Mouse (Mus musculus) urinary bladder, postnatal 25 days (tissue): ENCODE results near the gene Fam213a.
"Not testable (repeated sequence)": the region's sequence is repeated elsewhere in the genome, so short reads cannot be mapped to it uniquely, and the experiment has no call there.

Experiments used
- DNase-seq: peaks from one replicate; pipeline ENCODE4 v3.0.0; 2022; ENCODE audit warnings: low spot score

Fam213a gene

DNA sequence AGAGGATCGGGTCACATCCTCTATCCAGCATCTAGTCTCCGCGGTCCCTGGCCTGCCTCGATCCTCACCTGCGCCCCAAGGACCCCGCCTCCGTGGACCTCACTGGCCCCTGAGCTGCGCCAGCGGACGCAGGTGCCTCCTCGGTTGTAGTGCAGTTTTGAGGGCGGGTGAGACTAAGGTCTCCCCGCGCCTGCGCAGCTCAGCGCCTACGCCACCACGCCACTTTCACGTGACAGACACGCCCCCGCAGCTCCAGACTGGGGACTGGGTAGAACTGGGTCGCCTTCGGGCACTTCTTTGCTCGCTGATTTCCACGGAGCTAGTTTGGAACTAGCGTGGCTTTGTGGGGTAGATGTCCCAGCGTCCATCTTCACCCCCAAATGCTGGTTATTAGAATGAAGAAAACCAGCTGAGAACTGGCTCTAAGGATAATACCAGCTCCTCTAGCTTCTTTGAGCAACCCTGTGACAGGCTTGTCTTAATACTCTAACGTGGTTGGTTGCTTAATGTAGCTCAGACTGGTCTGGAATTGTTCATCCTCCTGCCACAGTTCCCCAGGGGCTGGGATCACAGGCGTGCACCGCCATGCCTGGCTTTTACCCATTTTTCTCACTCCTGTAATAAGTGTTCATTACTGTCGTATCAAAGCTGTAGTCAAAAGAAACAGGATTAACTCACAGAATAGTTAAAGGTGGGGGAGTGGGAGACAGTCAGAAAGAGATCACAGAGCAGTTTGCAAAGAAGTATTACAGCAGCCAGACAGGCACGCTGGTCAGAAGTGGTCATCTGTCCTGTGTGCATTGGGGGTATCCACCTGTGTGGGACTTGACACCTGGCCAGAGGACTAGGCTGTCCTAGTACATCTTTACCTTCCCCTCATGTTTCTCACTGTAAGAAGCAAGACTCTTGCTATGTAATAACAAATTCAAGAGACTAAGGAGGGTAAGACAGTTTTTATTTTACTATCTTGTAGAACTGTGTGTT lies at the start of gene Fam213a:
Fam213a (minus strand) TSS at position 159 of the 984 bp plus-strand sequence.
- DNase-seq, result peak; percentile 83

DNA sequence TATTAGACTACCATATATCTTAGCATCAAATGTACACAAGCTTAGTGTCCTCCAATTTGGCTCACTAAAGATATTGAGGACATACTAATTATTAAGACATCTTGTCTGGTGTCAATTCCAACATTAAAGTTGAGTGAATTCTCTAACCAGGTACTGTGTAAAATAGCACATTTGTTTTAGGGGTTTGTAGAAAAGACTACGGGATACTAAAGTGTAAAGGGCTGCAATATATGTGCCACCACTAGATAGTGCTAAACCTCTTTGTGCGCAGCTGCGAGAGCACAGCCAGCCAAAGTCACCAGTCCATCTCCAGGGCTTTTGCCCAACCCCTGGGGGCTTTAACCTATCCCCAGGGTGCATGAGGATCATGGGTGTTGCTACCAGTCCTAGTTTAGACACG lies 39.6 kb upstream of the Fam213a start:
- DNase-seq, result not testable (repeated sequence)

DNA sequence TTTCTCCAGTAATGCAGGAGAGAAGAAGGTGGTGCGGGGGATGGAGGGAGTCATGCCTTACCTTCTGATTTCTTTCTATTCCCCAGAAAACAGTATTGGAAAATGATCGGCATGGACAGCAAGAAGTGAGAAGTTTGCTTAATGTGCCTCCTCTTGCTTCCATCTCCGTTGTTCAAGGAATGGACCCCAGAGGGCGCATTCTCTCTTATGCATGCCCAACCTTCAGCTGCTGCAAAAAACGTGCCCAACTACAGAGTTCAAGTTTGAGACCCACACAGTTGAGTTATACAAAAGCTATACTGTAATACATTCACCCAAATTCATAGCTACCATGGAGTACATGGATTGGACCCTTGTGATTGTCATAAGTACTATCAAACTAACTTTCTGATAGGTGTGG lies 38.9 kb upstream of the Fam213a start:
- no peak for DNase-seq

DNA sequence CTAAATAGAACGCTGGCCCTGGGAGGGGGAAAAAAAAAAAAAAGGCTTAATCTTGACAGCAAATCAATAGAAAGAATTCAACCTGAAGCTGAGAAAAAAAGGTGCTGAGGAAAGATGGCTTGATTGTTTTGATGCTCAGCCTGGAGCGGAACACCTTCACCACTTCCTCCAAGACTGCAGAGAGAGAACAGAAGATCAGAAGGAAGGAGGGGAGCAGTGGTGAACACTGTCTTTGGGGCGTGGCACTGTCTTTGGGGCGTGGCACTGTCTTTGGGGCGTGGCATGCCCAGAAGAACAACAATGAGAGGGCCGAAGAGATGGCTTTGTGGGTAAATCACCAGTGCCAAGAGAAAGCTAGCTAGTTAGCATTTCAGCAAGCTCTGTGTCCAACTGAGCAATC lies 36.9 kb upstream of the Fam213a start:
- no peak for DNase-seq

DNA sequence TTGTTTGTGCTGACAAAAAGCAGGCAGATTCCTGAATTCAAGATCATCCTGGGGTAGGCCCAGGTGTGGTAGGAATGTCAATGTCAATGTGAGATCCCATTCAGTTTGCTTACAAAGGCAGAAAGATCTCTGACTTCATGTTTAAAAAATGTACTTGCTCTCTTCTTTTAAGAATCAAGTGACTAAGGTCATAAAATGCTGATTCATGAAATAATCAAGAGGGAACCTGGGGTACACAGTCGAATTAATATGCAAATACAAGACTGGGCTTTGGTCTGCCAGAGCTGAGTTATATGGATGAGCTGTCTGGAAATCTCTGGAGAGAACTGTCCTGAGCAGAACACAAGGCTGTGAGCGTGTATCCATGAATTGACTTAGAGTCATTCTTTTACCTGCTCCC lies 33.8 kb upstream of the Fam213a start:
- DNase-seq, result no peak

DNA sequence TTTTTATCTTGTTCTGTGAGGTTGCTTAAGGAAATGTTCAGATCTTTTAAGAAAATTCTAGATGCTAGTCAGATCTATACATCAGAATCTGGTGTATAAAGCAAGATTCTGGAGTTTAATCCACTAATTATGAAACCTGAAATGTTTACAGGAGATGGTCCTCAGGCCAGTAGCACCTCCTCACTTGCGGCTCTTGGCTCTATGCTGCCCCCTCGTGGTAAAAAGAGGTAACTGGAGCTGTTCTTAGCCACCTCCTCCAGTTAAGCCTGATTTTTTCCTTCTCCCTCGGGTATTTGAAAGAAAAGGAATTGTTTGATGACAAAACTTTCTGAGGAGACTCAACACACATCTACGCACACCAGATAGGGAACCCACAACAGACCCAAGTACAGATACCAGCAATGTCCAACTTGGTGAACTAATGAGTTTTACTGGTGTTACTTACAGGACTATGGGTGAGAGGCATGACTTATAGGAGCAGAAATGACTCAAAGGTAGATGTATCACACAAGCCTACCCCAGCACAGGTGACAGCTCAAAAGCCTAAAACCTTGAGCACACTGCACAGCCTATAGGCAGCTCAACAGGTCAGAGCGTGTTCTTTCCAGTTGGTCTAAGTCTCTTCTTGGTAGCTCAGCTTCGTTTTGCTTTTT lies 21.7 kb upstream of the Fam213a start:
- DNase-seq, result peak; percentile 53

DNA sequence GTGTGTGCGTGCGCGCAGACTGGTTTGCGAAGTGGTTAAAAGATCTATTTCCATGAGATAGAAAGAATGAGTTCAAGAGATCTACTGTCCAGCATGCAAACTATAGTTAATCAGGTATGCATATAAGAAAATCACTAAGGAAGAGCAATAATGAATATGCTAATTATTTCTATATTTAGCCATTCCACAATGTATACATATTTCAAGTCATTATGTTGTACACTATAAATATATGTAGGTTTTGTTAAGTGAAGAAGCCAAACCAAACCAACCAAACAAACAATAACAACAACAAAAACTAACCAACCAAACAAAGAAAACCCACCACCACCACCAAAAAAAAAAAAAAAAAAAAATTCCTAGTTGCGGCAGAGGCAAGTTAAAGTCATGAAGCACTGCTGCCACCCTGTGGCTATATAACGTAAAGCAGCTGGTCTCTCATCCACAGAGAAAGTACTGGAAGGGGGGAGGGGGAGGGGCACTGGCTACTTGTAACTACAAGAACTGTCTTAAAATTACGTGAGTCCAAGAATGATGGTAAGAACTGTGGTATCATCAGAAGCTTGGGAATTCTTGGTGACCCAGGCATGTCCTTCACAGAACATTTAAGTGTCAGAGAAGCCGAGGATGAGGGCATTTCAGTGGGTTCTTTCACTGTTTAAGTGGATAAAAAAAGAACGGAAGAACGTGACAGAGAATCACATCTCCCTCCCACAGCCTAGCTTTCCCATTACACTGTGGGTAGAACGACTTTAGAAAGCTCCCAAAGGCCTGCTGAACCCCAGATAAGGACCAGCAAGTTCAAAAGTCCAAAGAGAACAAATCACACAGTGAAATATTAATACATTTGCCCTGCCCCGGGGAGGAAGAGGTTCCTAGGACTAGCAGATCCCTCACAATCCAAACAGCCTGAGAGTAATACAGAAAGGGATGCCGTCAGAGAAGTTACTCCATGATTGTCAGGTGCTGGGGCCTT lies 19.8 kb upstream of the Fam213a start:
- DNase-seq, result peak; percentile 71

DNA sequence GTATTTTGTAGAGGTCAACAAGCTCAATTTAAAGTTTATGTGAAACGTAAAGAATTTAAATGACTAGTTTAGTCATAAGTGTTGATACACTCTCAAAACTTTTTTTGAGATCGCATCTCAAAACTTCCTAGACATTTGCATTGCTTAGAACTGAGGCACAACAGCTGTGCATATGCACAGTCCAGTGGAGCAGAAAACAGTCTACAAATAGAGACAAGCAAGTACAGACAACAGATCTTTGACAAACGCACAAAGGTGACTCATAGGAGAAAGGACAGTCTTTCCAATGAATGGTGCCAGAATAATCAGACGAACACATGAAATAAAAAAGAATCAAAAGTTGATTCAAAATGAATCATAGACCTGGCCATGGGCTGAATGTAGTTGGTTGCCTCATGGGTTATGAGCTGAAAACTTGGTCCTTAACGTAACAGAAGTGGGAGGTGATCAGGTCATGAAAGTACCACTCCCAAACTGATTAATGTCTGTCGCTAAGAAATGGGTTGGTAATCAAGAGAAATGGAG lies 17.5 kb upstream of the Fam213a start:
- no peak for DNase-seq

DNA sequence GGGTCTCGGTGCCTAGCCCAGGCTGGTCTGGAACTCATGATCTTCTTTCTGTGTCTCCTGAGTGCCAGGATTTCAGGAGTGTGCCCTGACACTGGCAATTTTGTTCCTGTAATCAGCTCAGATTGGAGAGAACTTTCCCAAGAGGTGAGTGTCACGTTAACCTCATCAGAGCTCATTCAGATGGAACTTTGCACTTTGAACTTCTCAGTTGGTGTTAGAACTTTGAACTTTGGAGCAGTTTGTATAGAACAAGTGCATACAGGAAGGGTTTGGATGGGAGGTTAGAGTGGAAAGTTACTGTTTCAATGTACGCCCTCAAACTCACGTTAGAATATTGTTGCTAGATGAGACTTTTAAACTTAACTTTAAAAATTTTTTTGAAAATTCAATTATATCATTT lies 15.7 kb upstream of the Fam213a start:
- no peak for DNase-seq

DNA sequence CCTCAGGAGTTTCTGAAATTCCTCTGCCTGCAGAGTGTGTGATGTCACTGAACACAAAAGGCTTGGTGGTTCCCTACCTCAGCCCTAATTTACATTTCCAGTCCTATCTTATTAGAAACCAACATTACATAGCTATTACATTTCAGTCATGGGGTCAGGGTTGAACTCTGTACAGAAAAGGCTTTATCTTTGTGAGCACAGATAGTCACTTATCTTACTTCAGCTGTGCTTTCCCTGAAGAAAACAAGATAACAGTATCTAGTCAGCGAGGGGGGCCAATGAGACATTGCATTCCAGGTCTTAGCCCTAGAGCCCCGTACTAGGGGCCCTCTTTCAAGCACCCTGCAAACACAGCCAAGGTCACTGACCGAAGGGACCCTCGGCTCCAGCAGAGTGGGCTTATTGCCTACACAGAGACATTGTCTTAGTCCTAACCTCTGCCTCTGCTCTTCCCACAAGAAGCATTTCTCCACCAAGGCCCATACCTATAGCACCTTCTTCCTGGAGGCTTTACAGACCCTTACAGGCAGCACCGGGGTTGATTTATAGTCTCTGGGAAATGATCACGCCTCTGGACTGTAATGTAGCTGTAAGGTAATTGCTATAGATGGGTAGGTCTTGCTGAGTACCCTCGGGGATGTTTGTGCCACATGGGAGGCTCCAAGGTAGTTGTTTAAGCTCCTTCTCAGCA lies 12.2 kb upstream of the Fam213a start:
- DNase-seq, result no peak

DNA sequence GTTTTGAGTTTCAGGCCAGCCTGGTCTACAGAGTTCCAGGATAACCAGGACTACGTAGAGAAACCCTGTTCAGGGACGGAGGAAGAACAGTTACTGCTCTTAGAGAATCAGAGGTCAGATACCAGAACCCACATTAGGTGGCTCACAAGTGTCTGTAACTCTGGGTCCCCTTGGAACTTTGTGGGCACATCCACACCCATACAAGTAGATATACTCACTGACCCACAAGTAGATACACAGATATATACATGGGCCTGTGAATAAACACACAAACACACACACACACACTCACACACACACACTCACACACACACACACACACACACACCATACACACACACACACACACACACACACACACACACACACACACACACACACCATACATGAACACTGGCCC lies 11.5 kb upstream of the Fam213a start:
- DNase-seq, result no peak

DNA sequence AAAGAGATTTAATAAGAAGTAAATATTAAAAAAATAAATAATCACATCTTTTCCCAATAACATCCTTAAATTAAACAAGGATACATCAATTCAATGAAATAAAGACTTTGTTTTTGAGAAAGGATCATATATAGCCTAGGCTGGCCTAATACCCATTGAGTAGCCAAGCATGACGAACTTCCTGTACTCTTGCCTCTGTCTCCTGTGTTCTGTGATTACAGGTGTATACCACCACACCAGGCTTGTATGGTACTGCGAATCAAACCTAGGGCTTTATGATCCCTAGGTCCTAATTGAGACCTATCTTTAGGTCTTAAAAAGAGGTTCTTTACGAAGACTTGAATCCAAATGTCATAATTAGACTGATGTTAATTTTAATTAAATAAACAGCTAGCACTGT lies 7.7 kb upstream of the Fam213a start:
- DNase-seq, result no peak

DNA sequence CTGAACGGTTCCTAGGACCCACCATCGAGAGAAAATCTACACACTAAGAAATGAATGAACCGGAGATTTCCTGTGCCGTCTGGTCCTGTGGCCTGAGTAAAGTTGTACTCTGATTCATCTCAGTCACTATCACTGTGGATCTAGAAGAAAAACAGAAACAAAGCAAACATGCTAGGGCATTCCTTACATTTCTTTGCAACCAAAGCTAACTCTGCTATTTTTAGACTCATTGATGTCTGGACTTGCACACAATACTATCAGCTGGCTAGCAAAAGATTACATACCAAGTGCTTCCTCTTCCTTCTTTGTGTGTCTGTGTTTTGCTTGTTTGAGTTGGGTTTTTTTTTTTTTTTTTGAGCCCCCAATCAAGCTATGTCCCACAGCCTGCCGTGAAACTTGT lies 3.9 kb upstream of the Fam213a start:
- no peak for DNase-seq

DNA sequence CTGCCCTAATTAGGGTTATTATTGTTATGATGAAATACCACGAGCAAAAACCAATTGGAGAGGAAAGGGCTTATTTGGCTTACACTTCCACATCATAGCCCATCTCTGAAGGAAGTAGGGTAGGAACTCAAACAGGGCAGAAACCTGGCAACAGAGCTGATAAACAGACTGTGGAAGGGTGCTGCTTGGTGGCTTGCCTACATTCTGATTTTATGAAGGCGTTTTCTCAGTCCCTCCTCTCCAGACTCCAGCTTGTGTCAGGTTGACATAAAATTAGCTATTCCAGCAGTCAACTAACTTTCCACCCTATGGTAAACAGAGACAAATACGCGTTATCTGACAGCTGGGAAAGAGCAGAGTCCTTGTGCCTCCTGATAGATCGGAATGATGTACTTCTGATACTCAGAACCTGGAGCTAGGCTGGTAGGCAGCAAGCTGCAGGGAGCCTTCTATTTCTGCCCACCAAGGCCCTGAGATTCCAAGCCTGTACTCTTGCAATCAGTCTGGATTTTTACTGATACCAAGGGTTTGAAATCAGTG lies 1.2 kb upstream of the Fam213a start:
- no peak for DNase-seq

DNA sequence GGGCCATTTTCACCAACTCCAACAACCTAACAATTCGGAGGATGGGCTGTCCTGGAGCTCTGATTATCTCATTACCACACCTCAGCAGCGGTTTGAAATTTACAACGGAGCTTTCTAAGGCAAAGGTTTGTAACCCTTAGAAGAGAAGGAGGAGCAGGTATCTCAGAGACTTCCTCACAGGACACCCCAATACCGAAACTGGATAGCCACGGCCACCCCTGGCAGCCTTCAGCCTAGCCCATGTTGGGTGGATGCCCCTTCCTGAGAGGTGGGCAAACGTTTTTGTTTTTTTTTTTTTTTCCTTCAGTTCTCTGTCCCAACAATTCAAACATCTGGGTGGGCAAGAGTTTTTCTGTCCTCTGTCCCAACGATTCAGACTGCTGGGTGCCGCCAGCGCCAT lies 445 bp downstream of the Fam213a start:
- DNase-seq, result no peak

DNA sequence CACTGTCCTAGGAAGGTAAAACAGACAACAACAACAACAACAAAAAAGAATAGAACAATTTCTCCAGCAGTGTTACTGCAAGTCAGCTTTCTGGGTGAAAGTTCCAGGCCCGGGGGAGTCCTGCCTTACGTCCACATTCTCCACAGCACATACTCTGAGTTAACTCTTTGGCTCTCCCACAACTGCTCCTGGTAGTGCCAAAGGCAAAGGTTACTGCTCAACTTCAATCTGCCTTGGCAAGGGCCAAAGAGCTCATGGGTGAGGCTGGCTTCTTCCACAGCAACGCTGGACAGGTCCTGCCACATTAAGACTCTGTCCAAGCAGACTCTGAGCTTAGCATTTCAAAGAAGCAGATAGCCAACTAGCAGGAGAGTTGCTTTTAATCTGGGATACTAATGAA lies 1.7 kb downstream of the Fam213a start:
- no peak for DNase-seq

DNA sequence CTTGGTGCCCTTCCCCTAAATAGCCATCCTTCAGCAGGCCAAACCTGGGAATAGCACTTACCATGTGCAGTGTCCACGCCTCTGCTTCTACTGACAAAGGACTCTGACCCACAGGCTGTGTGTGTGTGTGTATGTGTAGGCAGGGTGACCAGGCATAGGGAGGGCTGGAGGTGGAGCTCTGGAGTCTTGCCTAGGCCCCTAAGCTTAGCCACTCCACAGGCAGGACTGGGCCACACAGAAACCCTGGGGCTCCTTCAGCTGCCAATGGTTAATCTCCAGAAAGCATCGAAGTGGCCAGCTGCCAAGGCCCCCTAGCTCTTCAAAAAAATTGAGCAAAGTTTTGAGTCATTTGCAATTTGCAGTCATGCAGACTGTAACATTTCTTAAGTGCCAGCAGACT lies 5.5 kb downstream of the Fam213a start:
- DNase-seq, result no peak

DNA sequence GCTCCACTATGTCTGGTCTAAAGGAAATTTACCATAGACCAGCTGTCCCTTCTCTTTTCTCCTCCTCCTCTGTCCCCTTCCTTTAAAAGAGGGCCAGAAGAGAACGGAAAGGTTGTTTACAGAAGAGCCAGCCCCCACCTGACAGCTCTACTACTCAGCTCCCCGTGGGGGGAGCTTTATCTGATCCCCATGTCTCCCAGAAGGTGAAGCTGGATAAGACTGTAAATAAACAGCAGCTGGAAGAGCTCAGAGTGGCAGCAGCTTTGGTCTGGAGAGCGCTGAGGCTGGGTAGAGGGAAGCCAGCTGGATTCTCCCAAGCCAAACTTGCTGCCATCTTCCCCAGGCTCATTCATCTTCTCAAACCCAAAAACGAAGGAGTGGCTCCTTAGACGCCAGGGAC lies 5.9 kb downstream of the Fam213a start:
- no peak for DNase-seq

DNA sequence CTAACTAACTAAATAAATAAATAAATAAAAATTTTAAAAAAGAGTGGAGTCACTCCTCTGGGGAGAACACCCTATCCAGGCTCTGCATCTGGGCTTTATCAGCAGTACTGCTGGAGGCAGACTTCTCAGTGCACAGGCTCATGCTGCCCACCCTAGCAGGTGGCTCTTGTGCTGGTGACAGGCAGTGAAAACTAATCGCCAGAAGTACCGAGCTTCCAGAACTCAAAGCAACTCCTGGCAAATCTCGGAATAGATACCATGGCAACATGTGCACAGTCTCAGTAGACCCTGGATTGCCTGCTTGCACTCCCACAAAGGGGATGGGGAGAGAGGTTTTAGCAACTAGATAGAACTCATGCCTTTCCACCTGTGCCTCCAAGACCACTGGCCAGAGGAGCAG lies 6.7 kb downstream of the Fam213a start:
- no peak for DNase-seq

DNA sequence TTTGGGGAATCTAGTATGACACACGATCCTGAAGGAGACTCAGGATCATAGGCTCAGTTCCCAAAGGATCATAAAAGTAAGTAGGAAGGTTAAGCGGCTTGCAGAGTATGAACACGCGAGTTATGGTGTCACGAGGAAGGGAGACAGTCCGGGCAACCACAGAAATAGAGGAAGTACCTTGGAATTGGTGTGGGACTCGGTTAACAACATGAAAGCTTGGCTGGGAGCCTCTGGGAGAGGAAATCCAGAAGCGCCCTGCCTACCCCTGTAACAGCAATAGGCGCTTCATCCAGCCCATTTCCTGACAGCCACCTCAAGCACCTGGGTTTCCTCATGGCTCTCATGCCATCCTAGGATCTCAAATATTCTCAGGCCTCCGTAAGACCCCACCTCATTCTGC lies 7.3 kb downstream of the Fam213a start:
- DNase-seq, result no peak

DNA sequence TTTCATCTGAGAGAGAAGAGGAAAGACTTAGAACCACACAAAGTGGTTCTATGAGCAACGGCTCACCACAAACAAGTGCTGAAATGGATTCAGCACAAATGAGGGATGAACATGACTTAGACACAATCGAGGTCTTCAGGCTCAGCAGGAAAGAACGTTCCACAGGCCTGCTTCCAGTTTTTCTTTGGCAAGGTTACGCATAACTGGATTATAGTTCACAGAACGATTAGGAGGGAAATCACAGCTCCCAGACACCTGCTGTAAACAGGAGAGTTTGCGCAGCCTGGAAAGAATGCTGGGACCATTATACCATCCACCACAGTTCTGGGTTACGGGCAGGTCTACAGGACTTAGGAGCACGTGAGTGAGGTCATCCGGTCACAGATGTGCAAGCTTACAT lies 7.9 kb downstream of the Fam213a start:
- DNase-seq, result no peak
